Mouse (Mus musculus) kidney, embryonic 16.5 days (tissue): ENCODE data around the gene Timm44. TPM values are rescaled to one million over a fixed set of nuclear protein-coding genes. Genes with fewer than 3 reads are reported as not detected.
A peak's percentile ranks its signal among the peaks of the same experiment; 100 is the strongest.

Experiments
- ATAC-seq: fragments of 200-750 bp; cut with Nextera tagmentation; 2 replicates; pipeline ENCODE4 v1.8.0; 2017; ENCODE audit warnings: moderate TSS enrichment; ENCODE audit not compliant: low FRiP score, low TSS enrichment
- H3K27ac ChIP-seq: fragments of 300-500 bp; sonication (generic); 2 replicates; pipeline ENCODE4 v1.5.1; 2014; ENCODE audit warnings: low read length
- H3K27me3 ChIP-seq: fragments of 300-500 bp; sonication (generic); 2 replicates; pipeline ENCODE4 v1.6.1; 2014; ENCODE audit warnings: low read length, control low read depth, mixed read lengths; ENCODE audit not compliant: insufficient read depth
- H3K36me3 ChIP-seq: fragments of 300-500 bp; sonication (generic); 2 replicates; pipeline ENCODE4 v1.6.1; 2014; ENCODE audit warnings: low read length, control low read depth, mixed read lengths; ENCODE audit not compliant: insufficient read depth
- H3K4me1 ChIP-seq: fragments of 300-500 bp; sonication (generic); 2 replicates; pipeline ENCODE4 v1.6.1; 2014; ENCODE audit warnings: low read length, control low read depth, mixed read lengths; ENCODE audit not compliant: insufficient read depth
- H3K4me2 ChIP-seq: fragments of 300-500 bp; sonication (generic); replicated peaks from 2 replicates; pipeline ENCODE4 v1.6.1; 2014; ENCODE audit warnings: low read depth, low read length
- H3K4me3 ChIP-seq: fragments of 300-500 bp; sonication (generic); 2 replicates; pipeline ENCODE4 v1.5.1; 2014; ENCODE audit warnings: mild to moderate bottlenecking, low read length
- H3K9ac ChIP-seq: fragments of 300-500 bp; sonication (generic); replicated peaks from 2 replicates; pipeline ENCODE4 v1.6.1; 2014; ENCODE audit warnings: low read length
- H3K9me3 ChIP-seq: fragments of 300-500 bp; sonication (generic); 2 replicates; pipeline ENCODE4 v1.6.1; 2016; ENCODE audit warnings: low read length, control low read depth
- WGBS: fragments of 180-500 bp; shearing (Covaris S2); extraction: QIAGEN DNeasy Blood & Tissue Kit; methylation state at CpG from one replicate; pipeline ENCODE4 v1.1.7; 2014; 5-methylcytosine and 5-hydroxymethylcytosine counted together
- polyA plus RNA-seq: library from polyadenylated mRNA; unstranded; fragments of >200 nt; fragmentation: Nextera tagmentation; extraction: Ambion mirVana; gene quantifications from 2 replicates; pipeline ENCODE4 v1.2.1, GENCODE M21; 2015

Timm44 gene
- polyA plus RNA-seq, 1 experiment from 2014 or later, result 86.1 TPM

- H3K27me3 ChIP-seq, result peaks cover 13% of the 10 kb centered on the region
- H3K4me3 ChIP-seq, result no peak overlapping the region
- H3K4me1 ChIP-seq, result peaks cover 6% of the 10 kb centered on the region
- no peak overlapping the region for H3K27ac ChIP-seq
- no peak overlapping the region for H3K4me2 ChIP-seq
- no peaks in the 10 kb centered on the region for H3K36me3 ChIP-seq
- H3K9ac ChIP-seq, result no peak overlapping the region
- no peaks in the 10 kb centered on the region for H3K9me3 ChIP-seq
- no peak for ATAC-seq
Measured at GRCm38 (mm10) chr8:4222059-4222458, 53.7 kb downstream of the Timm44 start.

DNA sequence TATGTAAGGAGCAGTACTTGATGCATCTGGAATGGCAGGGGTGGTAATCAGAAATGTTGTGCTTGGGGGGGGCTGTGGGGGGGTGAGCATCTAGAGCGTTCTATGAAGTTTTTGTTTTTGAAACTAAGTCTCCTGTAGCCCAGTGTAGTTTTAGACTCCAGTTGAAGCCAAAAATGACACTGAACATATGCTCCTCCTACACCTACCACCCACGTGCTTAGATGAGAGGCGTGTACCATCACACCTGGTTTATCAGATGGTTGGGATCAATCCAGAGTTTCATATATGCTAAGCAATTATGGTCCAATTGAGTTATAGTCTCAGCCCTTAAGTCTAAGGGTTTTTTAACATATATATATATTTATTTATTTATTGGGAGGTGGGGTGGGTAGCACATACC, 56.1 kb downstream of the Timm44 start:
- no peaks in the 10 kb centered on the region for H3K9me3 ChIP-seq
- H3K9ac ChIP-seq, result no peak overlapping the region
- H3K4me2 ChIP-seq, result no peak overlapping the region
- 88% methylated on average over 3 of the region's 3 CpGs for WGBS
- H3K27ac ChIP-seq, result no peak overlapping the region
- peaks cover 11% of the 10 kb centered on the region; the same call in 1 of the 2 replicates for H3K4me1 ChIP-seq
- H3K36me3 ChIP-seq, result no peaks in the 10 kb centered on the region
- no peak for ATAC-seq
- H3K27me3 ChIP-seq, result peaks cover 35% of the 10 kb centered on the region
- H3K4me3 ChIP-seq, result no peak overlapping the region

GRCm38 (mm10) chr8:4216791-4217621, 58.7 kb downstream of the Timm44 start, which contains the start of gene Prr36:
Gene Prr36, minus strand, starts transcription at chr8:4217459.
- WGBS, result 2% methylated on average over 44 of the region's 44 CpGs
- Histone ChIP-seq H3K4me3 (peak within 1 kb of the TSS; percentile 46), H3K36me3 (no peaks in the 10 kb centered on the region), H3K4me2 (peak within 1 kb of the TSS; percentile 66), H3K27me3 (peaks cover 39% of the 10 kb centered on the region), H3K9ac (peak within 1 kb of the TSS; percentile 64), H3K27ac (no peak within 1 kb of the TSS), H3K9me3 (no peaks in the 10 kb centered on the region), H3K4me1 (peaks cover 30% of the 10 kb centered on the region)
- peak; percentile 60 for ATAC-seq

DNA sequence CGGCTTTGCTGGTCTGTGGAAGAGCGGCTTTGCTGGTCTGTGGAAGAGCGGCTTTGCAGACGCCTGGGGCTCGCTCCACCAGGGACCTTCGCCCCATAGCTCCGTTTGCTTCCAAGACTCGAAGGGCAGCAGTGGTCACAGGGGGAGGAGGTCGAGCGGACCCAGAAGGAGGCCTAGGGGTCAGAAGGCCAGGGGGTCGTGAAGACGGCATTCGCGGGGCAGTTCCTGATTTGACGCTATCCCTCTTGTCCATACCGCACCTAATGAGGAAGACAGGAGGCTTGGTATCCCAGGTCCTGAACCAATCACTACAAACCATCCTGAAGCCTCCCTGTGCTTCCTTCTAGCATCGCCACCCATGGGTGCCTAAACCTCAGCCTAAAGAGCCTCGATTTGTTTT, 59.4 kb downstream of the Timm44 start:
- ATAC-seq, result no peak
- H3K36me3 ChIP-seq, result no peaks in the 10 kb centered on the region
- peak overlapping the region; percentile 64 for H3K9ac ChIP-seq
- H3K9me3 ChIP-seq, result no peaks in the 10 kb centered on the region
- WGBS, result 8% methylated on average over 18 of the region's 18 CpGs
- peaks cover 30% of the 10 kb centered on the region for H3K4me1 ChIP-seq
- peaks cover 39% of the 10 kb centered on the region for H3K27me3 ChIP-seq
- no peak overlapping the region for H3K27ac ChIP-seq
- H3K4me2 ChIP-seq, result peak overlapping the region; percentile 66
- H3K4me3 ChIP-seq, result peak overlapping the region; percentile 46

- Histone ChIP-seq H3K36me3 (peaks cover 11% of the 10 kb centered on the region; the same call in 1 of the 2 replicates), H3K9ac (peak overlapping the region; percentile 62), H3K27ac (peak overlapping the region; percentile 65)
Measured at GRCm38 (mm10) chr8:4214006-4214980, 61.4 kb downstream of the Timm44 start.

DNA sequence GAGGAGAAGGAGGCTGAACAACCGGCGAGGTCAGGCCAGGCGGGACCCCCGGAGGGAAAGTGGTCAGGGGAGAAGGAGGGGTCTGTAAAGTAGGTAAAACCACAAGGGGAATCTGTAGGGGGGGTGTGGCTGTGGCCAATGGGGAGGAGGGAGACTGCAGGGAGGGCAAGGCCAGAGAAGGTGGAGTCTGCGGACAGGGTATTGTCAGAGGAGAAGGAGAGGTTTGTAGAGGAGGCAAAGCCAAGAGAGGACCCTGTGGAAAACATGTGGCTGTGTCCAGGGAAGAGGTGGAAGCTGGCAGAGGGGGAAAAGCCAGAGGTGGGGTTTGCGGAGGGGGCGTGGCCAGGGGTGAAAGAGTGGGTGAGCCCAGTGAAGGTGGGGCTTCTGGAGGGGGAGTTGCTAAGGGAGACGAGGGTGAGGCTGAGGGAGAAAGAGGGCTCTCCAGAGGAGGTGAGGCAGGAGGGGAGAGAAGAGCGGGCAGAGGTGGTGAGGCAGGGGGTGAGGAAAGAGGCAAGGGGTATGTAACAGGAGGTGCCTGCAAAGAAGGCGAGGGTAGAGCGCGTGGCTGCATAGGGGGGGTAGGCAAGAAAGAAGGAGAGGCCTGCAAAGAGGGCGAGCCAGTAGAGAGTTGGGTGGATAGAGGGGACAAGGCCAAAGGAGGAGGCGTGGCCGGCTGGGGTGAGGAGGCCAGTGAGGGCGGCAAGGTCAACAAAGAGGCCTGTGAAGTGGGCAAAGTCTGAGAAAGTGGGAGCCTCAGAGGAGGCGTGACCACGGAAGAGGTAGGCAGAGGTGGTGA, 62.3 kb downstream of the Timm44 start:
- WGBS, result 2% methylated on average over 18 of the region's 18 CpGs
- Histone ChIP-seq H3K27me3 (peaks cover 39% of the 10 kb centered on the region), H3K9me3 (peaks cover 6% of the 10 kb centered on the region; the same call in 1 of the 2 replicates), H3K9ac (peak overlapping the region; percentile 62), H3K27ac (peak overlapping the region; percentile 65), H3K36me3 (peaks cover 14% of the 10 kb centered on the region; the same call in 1 of the 2 replicates), H3K4me3 (peak overlapping the region; percentile 49), H3K4me1 (peaks cover 30% of the 10 kb centered on the region), H3K4me2 (peak overlapping the region; percentile 83)
- peak; percentile 63 for ATAC-seq

More at GRCm38 (mm10) chr8:4214006-4214980, 61.4 kb downstream of the Timm44 start:
- peak overlapping the region; percentile 49 for H3K4me3 ChIP-seq
- peaks cover 39% of the 10 kb centered on the region for H3K27me3 ChIP-seq
- H3K4me1 ChIP-seq, result peaks cover 30% of the 10 kb centered on the region
- ATAC-seq, result peak; percentile 53
- WGBS, result 11% methylated on average over 33 of the region's 33 CpGs
- H3K4me2 ChIP-seq, result peak overlapping the region; percentile 83
- peaks cover 3% of the 10 kb centered on the region; the same call in 1 of the 2 replicates for H3K9me3 ChIP-seq

- Histone ChIP-seq H3K4me2 (peak overlapping the region; percentile 83), H3K9me3 (peaks cover 6% of the 10 kb centered on the region; the same call in 1 of the 2 replicates), H3K27ac (no peak overlapping the region), H3K27me3 (peaks cover 34% of the 10 kb centered on the region), H3K9ac (peak overlapping the region; percentile 62), H3K4me1 (peaks cover 30% of the 10 kb centered on the region), H3K4me3 (peak overlapping the region; percentile 49), H3K36me3 (peaks cover 14% of the 10 kb centered on the region; the same call in 1 of the 2 replicates)
- under 1% methylated on average over 24 of the region's 25 CpGs for WGBS
- peak; percentile 18 for ATAC-seq
Measured at GRCm38 (mm10) chr8:4212809-4213209, 62.9 kb downstream of the Timm44 start.

- 82% methylated on average over 6 of the region's 6 CpGs for WGBS
- ATAC-seq, result no peak
- Histone ChIP-seq H3K27me3 (peaks cover 18% of the 10 kb centered on the region), H3K9me3 (peaks cover 6% of the 10 kb centered on the region; the same call in 1 of the 2 replicates), H3K4me3 (no peak overlapping the region), H3K36me3 (peaks cover 14% of the 10 kb centered on the region; the same call in 1 of the 2 replicates), H3K4me1 (peaks cover 35% of the 10 kb centered on the region), H3K4me2 (no peak overlapping the region), H3K9ac (no peak overlapping the region), H3K27ac (no peak overlapping the region)
Measured at GRCm38 (mm10) chr8:4211097-4211496, 64.6 kb downstream of the Timm44 start.
